Mouse (Mus musculus): Measurements from ENCODE around the gene Uggt2.

- TF ChIP-seq GATA1 (IDR thresholded peaks at IDR 0.05; ENCODE audit: borderline replicate concordance, low read length), result no peak
- no peak for TF ChIP-seq FLI1 (IDR thresholded peaks at IDR 0.05; ENCODE audit: low read length)
These were observed 89.7 kb downstream of the Uggt2 start for GRCm38 (mm10) chr14:119009531-119009930.

Data from megakaryocyte, embryonic 14.5 days (primary cell).